Mouse (Mus musculus) urinary bladder, postnatal 25 days (tissue): ENCODE measurements around the gene Ppm1l.
"Not testable (repeated sequence)": the region's sequence is repeated elsewhere in the genome, so short reads cannot be mapped to it uniquely, and the experiment has no call there.

Experiments used
- DNase-seq: peaks from one replicate; pipeline ENCODE4 v3.0.0; 2022; ENCODE audit warnings: low spot score

Ppm1l gene

GRCm38 (mm10) chr3:69535941-69536647 lies 219.4 kb downstream of the Ppm1l start:
- no peak for DNase-seq

GRCm38 (mm10) chr3:69542962-69543361 lies 226.3 kb downstream of the Ppm1l start:
- no peak for DNase-seq

GRCm38 (mm10) chr3:69543730-69544129 lies 227.1 kb downstream of the Ppm1l start:
- DNase-seq = no peak

- no peak for DNase-seq
Observed at GRCm38 (mm10) chr3:69545017-69545416, 228.4 kb downstream of the Ppm1l start.

- DNase-seq = no peak
Observed at GRCm38 (mm10) chr3:69548704-69549455, 232.2 kb downstream of the Ppm1l start.

- no peak for DNase-seq
Observed at GRCm38 (mm10) chr3:69549602-69550001, 232.9 kb downstream of the Ppm1l start.

- no peak for DNase-seq
Observed at GRCm38 (mm10) chr3:69555511-69555910, 238.8 kb downstream of the Ppm1l start.

GRCm38 (mm10) chr3:69556092-69556778 lies 239.6 kb downstream of the Ppm1l start:
- no peak for DNase-seq

GRCm38 (mm10) chr3:69559316-69559974 lies 242.8 kb downstream of the Ppm1l start:
- DNase-seq = no peak

- DNase-seq = no peak
Observed at GRCm38 (mm10) chr3:69559975-69560330, 243.3 kb downstream of the Ppm1l start.

GRCm38 (mm10) chr3:69561686-69562085 lies 245.0 kb downstream of the Ppm1l start:
- DNase-seq = no peak

- DNase-seq = no peak
Observed at GRCm38 (mm10) chr3:69563406-69563805, 246.7 kb downstream of the Ppm1l start.

- DNase-seq = not testable (repeated sequence)
Observed at GRCm38 (mm10) chr3:69565586-69565985, 248.9 kb downstream of the Ppm1l start.

GRCm38 (mm10) chr3:69572561-69572960 lies 255.9 kb downstream of the Ppm1l start:
- DNase-seq = no peak

- DNase-seq = no peak
Observed at GRCm38 (mm10) chr3:69575577-69575976, 258.9 kb downstream of the Ppm1l start.

GRCm38 (mm10) chr3:69576715-69577114 lies 260.1 kb downstream of the Ppm1l start:
- DNase-seq = no peak

- no peak for DNase-seq
Observed at GRCm38 (mm10) chr3:69578791-69579190, 262.1 kb downstream of the Ppm1l start.

- DNase-seq = no peak
Observed at GRCm38 (mm10) chr3:69583798-69584197, 267.1 kb downstream of the Ppm1l start.

GRCm38 (mm10) chr3:69588101-69588760 lies 271.6 kb downstream of the Ppm1l start:
- DNase-seq = no peak

- DNase-seq = no peak
Observed at GRCm38 (mm10) chr3:69593426-69593825, 276.8 kb downstream of the Ppm1l start.

- DNase-seq = no peak
Observed at GRCm38 (mm10) chr3:69594071-69594470, 277.4 kb downstream of the Ppm1l start.

- no peak for DNase-seq
Observed at GRCm38 (mm10) chr3:69596116-69596515, 279.5 kb downstream of the Ppm1l start.
